Mouse (Mus musculus) cerebellum, adult 9-10 months (tissue): ENCODE results near the gene Camta1.

Source experiments
- DNase-seq: peaks from one replicate; pipeline ENCODE4 v3.0.0; 2022

Camta1 gene

GRCm38 (mm10) chr4:151577961-151578360, 283.7 kb downstream of the Camta1 start:
- peak; percentile 73 for DNase-seq

DNA sequence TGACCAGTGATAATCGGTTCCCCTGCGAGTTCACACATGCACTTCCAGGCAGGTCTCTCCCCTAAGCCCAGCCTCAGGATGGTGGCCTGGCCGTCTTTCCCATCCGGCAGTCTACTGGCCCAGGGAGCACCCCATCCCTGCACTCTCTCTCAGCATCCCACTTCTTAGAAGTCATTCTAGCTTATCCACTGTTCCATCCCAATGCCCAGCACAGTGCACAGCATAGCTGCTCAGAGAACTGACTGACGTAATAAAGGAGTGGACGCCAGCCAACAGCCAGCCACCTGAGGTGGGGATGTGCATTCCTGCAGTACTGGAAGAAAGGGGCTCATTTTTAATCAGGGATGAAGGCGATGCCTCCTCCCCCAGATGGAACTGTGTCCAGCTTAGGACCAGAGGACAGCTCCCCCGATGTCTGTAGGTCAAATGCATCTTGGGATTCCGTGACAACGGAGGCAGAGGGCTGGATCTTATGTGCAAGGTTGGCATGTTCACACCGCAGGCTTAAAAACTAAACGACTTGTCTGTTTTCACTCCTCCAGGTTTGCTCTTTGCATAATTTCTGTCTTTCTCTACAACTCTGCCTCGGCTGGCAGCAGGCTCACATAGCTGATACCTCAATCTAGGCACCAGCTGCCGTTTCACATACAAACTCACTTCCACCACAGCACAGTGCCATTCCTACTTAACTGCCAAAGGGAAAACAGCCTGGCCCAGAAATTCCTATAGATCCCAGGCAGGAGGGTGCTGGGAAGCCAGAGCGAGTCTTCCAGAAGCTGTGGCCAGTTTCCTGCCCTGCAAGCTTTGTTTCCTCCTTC, 285.2 kb downstream of the Camta1 start:
- DNase-seq = no peak

GRCm38 (mm10) chr4:151572716-151573115, 289.0 kb downstream of the Camta1 start:
- peak; percentile 66 for DNase-seq

GRCm38 (mm10) chr4:151569586-151569985, 292.1 kb downstream of the Camta1 start:
- peak; percentile 54 for DNase-seq

DNA sequence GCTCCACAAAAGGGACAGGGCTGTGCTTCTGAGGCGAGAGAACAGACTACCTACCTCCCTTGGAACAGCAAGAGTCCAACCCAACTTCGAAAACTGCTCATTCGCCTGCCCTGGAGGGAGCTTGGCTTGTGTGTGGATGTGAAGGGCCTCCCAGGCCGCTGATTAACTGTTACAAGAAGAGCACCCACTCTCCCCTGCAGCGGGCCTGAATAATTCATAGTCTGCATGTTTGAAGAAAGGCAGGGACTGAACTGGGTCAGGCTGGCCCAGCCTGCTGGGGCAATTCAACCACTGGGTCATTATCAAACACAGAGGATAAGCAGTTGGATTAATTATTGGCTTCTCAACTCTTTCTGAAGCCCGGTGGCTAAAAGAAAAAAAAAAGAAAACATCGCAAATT, 292.8 kb downstream of the Camta1 start:
- no peak for DNase-seq

DNA sequence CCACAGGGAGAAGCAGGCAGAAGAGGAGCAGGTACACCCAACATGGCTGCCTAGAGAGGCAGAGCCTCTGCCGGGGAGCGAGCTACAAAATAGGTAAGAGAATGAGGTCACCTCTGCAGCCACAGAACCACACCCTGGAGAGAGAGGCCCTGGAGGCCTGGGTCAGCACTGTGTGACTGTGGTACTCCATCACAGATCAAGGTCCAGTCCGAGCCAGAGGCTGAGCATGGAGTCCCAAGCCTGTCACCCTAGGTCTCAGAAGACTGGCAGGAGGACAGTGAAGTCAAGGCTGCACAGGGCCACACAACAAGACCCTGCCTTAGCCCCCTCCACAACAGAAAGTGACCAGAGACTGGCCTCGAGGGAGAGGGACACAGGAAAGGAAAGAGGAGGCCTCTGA, 294.6 kb downstream of the Camta1 start:
- no peak for DNase-seq

GRCm38 (mm10) chr4:151555505-151555904, 306.2 kb downstream of the Camta1 start:
- no peak for DNase-seq

- DNase-seq = no peak
Measured at GRCm38 (mm10) chr4:151549523-151549922, 312.2 kb downstream of the Camta1 start.

DNA sequence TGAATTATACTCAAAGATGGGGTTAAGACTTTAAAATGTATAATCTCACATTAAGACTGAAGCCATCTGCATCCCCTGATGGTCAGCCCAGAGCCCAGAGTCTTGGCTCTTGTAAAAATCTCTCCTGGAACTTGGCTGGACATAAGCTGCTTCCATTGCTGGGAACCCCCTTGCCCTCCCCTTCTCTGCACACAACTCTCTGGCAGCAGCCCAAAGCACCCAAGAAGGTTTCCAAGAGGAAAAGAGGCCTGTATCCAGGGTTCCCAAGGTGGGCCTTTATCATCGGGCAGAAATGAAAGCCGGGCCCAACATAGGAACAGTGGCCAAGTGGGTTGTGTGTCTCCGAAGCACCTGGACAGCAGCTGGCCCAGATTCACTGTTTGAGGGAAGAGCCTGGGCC, 316.2 kb downstream of the Camta1 start:
- no peak for DNase-seq

DNA sequence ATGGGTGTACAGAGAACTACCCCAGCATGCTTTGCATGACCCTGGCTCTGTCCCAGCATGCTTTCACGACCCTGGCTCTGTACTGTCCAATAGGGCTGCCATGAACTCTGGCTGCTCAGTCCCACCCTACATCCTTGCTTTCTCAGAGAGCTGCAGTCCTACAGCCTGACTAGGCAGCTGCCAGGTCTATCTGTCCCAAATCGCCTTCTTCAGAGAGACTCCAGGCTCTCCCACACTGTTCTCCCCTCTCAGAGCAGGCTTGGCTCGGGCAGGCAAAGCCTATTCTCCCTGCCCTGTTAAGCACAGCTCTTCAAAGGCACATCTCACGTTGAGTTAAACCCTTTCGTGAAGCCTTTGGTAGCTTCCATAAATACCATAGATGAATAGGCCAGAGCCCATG, 317.5 kb downstream of the Camta1 start:
- DNase-seq = peak; percentile 39

DNA sequence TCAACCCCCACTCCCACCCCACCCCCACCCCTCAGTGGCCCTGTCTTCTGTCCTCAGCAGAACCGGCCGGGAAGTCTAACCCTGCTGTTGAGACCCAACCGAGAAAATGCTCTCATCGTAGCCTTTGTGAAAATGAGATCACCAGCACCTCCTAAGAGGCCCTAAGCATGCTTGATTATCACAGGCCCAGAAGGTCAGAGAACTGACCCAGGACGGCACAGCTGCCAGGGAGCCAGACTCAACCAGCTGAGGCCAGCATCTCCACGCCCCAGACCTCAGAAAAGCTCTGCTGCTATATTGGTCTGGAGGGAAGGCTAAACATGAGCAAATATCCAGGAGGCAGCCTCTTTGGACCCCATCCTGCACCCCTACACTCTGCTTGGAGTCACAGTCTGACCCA, 321.1 kb downstream of the Camta1 start:
- DNase-seq = no peak

DNA sequence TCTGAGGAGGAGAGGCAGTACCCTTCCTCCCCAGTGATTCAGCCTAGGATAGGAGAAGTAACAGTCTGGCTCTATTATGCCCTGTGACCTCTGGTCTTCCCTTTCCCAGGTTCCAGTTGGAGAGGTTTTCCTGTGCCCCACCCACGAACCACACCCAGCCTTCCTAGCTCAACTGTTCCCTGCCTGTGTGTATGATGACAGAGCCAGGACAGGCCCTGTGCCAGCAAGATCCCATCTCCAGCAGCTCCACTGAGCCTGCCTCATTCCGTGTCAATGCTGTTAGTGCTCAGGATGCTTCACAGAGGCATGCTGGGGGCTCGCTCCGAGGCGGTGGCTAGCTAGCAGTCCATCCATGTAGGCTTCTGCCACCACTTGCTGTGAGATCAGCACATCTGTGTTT, 321.8 kb downstream of the Camta1 start:
- peak; percentile 39 for DNase-seq

DNA sequence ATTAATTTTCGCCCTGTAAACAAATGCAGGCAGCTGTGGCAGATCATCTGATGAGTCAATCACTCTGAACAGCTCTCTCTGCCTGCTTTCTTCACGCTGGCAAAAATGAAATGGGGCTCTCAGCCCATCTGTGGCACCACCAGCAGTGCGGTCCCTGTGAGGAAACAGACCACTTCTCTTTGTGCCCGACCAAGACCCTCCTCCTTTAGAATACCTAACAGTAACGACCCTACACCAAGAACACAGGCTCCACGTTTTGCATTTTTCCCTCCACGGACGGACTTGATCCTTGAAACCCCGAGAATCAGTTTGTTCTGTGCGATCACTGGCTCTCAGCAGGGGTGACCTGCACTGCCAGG, 322.5 kb downstream of the Camta1 start:
- DNase-seq = no peak

GRCm38 (mm10) chr4:151538446-151539166, 323.1 kb downstream of the Camta1 start:
- no peak for DNase-seq

DNA sequence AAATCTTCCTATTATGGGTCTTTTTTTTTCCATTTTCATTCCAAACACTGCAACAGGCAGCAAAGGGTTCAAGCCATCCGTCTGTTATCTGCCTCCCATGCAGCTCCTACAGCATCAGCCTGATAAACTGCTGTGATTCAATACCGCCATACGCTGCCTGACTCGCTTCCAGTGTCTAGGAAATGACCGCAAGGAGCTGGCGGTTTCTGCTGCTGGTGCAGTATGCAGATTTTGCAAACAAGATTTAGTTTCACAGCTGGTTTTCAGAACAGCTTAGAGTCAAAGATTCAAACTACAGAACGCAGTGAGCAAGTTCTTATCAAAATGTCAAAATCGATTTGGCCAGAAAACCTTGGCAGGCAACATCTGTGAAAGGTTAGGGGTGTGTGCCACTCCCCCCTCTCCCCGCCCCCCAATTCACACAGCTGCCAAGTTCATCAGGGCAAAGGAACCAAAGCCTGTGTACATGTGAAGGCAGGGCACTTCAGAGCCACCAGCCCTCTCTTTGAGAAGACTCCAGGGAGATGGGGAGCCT, 325.7 kb downstream of the Camta1 start:
- DNase-seq = no peak

DNA sequence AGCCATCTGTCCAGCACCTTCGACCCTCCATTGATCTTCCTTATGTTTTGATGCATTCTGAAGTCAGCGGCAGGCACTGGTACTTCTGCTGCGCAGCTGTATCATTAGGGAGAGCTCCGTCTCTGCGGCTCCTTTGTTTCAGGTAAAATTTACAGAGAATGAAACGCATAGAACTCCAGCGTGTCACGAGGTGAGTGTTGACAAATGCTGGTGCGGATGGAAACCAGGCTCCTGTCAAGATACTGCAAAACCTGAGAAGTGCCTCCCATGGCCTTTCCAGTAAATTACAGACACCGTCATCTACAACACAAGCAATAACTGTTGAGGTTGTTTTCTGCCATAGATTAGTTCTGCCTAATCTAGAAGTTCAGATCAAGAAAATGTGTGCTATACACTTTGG, 328.2 kb downstream of the Camta1 start:
- DNase-seq = no peak

- DNase-seq = no peak
Measured at GRCm38 (mm10) chr4:151528436-151528835, 333.2 kb downstream of the Camta1 start.

- DNase-seq = no peak
Measured at GRCm38 (mm10) chr4:151527763-151528162, 333.9 kb downstream of the Camta1 start.

DNA sequence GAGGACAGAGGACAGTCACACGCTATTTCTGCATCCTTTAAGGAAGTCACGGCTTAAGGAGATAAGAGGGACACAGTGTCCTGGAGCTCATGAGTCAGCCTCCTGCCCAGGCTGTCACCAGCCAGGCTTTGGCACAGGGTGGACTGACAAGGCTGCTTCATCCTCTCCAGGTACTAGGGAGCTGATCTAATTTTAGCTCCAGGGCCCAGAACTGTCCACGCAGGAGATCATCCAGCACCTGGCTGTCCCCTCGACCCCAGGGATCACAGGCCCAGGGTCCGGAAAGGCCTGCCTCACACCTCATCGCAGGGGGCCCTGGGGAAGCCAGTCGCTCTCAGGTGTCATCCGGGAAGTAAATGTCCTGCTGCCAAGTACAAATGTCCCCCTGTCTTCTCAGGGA, 341.6 kb downstream of the Camta1 start:
- peak; percentile 87 for DNase-seq

GRCm38 (mm10) chr4:151519011-151519410, 342.7 kb downstream of the Camta1 start:
- no peak for DNase-seq

GRCm38 (mm10) chr4:151516998-151517799, 344.5 kb downstream of the Camta1 start:
- DNase-seq = no peak

GRCm38 (mm10) chr4:151515316-151515715, 346.4 kb downstream of the Camta1 start:
- DNase-seq = no peak

DNA sequence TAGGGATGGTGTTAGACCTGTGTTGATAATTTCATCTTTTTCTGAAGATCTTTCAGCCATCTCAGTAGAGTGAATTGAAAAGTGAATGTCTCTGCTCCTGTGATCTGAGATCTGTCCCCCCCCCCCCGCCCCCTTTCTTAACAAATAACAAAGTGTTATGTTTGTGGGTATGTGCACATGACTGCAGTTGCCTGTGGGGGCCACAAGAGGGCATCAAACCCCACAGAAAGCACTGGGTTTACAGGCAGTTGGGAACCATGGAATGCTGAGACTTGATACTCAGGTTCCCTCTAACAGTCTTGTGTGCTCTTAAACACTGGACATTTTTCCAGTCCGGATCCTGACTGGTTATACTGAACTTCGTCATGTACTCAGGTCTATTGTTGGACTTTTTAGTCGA, 350.6 kb downstream of the Camta1 start:
- DNase-seq = no peak
